ENCODE assay signal across 7 mouse cellular contexts in the genomic region with DNA sequence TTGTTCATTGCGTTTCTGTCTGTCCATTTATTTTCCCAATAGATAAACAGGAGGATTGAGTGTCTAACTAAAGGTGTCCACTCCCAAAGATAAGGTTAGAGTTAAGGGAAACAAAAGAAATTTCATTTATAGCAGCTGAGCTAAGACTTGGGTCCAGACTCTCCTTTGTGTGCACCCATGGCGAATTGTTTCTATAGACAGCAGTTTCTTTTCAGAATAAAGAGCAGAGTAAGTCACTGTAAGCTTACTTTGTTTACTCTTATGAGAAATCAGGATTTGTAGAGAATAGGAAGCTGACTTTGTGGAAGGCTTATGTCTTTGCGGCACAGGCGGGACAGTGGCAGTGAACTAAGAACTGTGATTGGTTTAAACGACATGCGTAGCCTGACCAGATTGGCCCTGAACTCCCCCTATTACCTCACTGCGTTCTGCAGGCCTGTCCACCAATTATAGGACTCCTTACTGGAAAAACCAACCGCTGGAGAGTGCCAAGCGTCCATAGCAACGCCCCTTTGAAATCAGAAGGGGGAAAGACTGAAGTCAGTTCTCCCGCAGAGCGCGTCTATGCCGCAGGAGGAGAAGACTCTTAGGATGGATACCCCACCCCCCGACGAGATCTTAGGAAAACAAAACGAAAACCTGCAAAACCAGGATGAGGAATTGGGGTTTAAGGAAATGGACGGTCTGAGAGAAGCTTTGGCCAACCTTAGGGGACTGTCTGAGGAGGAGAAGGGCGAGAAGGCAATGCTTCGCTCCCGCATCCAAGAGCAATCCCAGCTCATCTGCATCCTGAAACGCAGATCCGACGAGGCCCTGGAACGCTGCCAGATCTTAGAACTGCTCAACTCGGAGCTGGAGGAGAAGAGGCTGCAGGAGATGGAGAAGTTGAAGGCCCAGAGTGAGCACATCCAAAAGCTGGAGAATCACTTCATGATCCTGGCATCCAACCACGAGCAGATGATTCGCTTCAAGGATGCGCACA. TPM values are rescaled to one million over a fixed set of nuclear protein-coding genes. Genes with fewer than 3 reads are reported as not detected.
A peak's percentile ranks its signal among the peaks of the same experiment; 100 is the strongest.
DNase-seq lines count a peak whose midpoint lies in the region; ATAC-seq lines count a peak whose summit lies in the region.

A gene (plus strand): TSS at position 558 of the 982 bp plus-strand sequence.

- WGBS in intestine, embryonic 16.5 days: 15% methylated on average over 29 of the region's 29 CpGs

- peak; percentile 81 to 83 for DNase-seq in adrenal gland, postnatal 36 days
- DNase-seq in embryo, embryonic 9.5 days (ENCODE audit: extremely low spot score): peak; percentile 75
- peak; percentile 78 to 90 for DNase-seq in left cerebral cortex, postnatal 14 days (ENCODE audit: low spot score in 2 of 2)
- peak; percentile 93 to 95 for DNase-seq in right cerebral cortex, postnatal 10 days (ENCODE audit: low spot score in 2 of 2)

- peak within 1 kb of the TSS; percentile 49 for H3K4me3 ChIP-seq in intestine, embryonic 16.5 days (ENCODE audit: low read length)

- H3K27ac ChIP-seq in intestine, embryonic 16.5 days (ENCODE audit: low read length): no peak within 1 kb of the TSS

- intact Hi-C loops in left cerebral cortex, postnatal 14 days (cut with DNase I): no loop called here

- H3K36me3 ChIP-seq in intestine, embryonic 16.5 days (ENCODE audit: control insufficient read depth, insufficient read depth, low read length): no peaks in the 10 kb centered on the region

- ATAC-seq in granulocyte monocyte progenitor cell, adult 5-6 weeks (replicated peaks; ENCODE audit: poor library complexity, severe bottlenecking): peak; percentile 100
- ATAC-seq in intestine, embryonic 16.5 days: peak; percentile 100
- peak; percentile 100 for ATAC-seq in megakaryocyte progenitor cell, adult 5-6 weeks (replicated peaks; ENCODE audit: poor library complexity)

- no peaks in the 10 kb centered on the region for H3K9me3 ChIP-seq in intestine, embryonic 16.5 days (ENCODE audit: control insufficient read depth, low read length)

- H3K4me1 ChIP-seq in intestine, embryonic 16.5 days (ENCODE audit: control insufficient read depth, insufficient read depth, low read length): peaks cover 9% of the 10 kb centered on the region

- peak within 1 kb of the TSS; percentile 54 for H3K9ac ChIP-seq in intestine, embryonic 16.5 days (ENCODE audit: low read depth, low read length)

- H3K27me3 ChIP-seq in intestine, embryonic 16.5 days (replicated peaks; ENCODE audit: control insufficient read depth, insufficient read depth, low read length): no peaks in the 10 kb centered on the region

- H3K4me2 ChIP-seq in intestine, embryonic 16.5 days (ENCODE audit: low read depth, low read length): peak within 1 kb of the TSS; percentile 79

RNA-seq across cellular contexts. Expression of the gene that starts here (rescaled TPM):
- total RNA-seq in adrenal gland, postnatal 36 days (2021): under 1 TPM; 0.36 to 0.43 TPM
- not detected in 2 replicates for total RNA-seq in granulocyte monocyte progenitor cell, adult 5-6 weeks (2014; fragmentation: Nextera tagmentation)
- total RNA-seq in granulocyte monocyte progenitor cell, adult 5-6 weeks (2017): 0.60 TPM in 1 of 2 replicates, not detected in the other
- 0.54 and 1.1 TPM in 2 replicates for polyA plus RNA-seq in intestine, embryonic 16.5 days (2015; fragmentation: Nextera tagmentation; extraction: Ambion mirVana)
- under 1 TPM; 0.22 to 0.42 TPM for total RNA-seq in left cerebral cortex, postnatal 14 days (2021)
- not detected in 2 replicates for total RNA-seq in megakaryocyte progenitor cell, adult 5-6 weeks (2015)
- total RNA-seq in megakaryocyte progenitor cell, adult 5-6 weeks (2017): 0.54 and 0.58 TPM in 2 replicates

Comparison
In these comparisons a context has a peak if more than half of its experiments do, and no peak if none do; other contexts are left out.
1. Peak in DNase-seq in adrenal gland, postnatal 36 days; RNA of the gene not detected or under 1 TPM.
2. Peak in ATAC-seq in granulocyte monocyte progenitor cell, adult 5-6 weeks; RNA of the gene not detected or under 1 TPM.
3. Peak in DNase-seq in left cerebral cortex, postnatal 14 days; RNA of the gene not detected or under 1 TPM.
4. Peak in ATAC-seq in megakaryocyte progenitor cell, adult 5-6 weeks; RNA of the gene not detected or under 1 TPM.